Mouse (Mus musculus) layer of hippocampus, postnatal 14 days (tissue): ENCODE data around the gene Dmac2. TPM values are rescaled to one million over a fixed set of nuclear protein-coding genes. Genes with fewer than 3 reads are reported as not detected.
"Not testable (repeated sequence)": the region's sequence is repeated elsewhere in the genome, so short reads cannot be mapped to it uniquely, and the experiment has no call there.

Source experiments
- DNase-seq, 2 experiments: peaks; one replicate each; pipeline ENCODE4 v3.0.0; 2021 to 2022; ENCODE audit warnings: low spot score in 2 of 2, mixed read lengths in 1 of 2
- long read RNA-seq, 2 experiments: library from polyadenylated mRNA; stranded (forward); transcript quantifications; one replicate each; pipeline ENCODE4 v2.0.0; 2021
- total RNA-seq, 2 experiments: library from RNA; stranded (reverse); gene quantifications; 2 replicates each; pipeline ENCODE4 v1.2.3; 2021

The Dmac2 gene
- 10 to 100 TPM; 37.3 to 39.2 TPM for total RNA-seq
- long read RNA-seq, experiment 1, transcript Dmac2-201 (6 exons, 1,465 nt) = major isoform, 14 of 25 reads
- long read RNA-seq, experiment 1, partial matches to known transcripts = 2 of 25 reads
- long read RNA-seq, experiment 1, other reads (novel, unspliced or antisense) = 9 of 25 reads
- long read RNA-seq, experiment 2, transcript Dmac2-201 (6 exons, 1,465 nt) = major isoform, 27 of 35 reads
- long read RNA-seq, experiment 2, partial matches to known transcripts = 3 of 35 reads
- long read RNA-seq, experiment 2, other reads (novel, unspliced or antisense) = 5 of 35 reads

DNA sequence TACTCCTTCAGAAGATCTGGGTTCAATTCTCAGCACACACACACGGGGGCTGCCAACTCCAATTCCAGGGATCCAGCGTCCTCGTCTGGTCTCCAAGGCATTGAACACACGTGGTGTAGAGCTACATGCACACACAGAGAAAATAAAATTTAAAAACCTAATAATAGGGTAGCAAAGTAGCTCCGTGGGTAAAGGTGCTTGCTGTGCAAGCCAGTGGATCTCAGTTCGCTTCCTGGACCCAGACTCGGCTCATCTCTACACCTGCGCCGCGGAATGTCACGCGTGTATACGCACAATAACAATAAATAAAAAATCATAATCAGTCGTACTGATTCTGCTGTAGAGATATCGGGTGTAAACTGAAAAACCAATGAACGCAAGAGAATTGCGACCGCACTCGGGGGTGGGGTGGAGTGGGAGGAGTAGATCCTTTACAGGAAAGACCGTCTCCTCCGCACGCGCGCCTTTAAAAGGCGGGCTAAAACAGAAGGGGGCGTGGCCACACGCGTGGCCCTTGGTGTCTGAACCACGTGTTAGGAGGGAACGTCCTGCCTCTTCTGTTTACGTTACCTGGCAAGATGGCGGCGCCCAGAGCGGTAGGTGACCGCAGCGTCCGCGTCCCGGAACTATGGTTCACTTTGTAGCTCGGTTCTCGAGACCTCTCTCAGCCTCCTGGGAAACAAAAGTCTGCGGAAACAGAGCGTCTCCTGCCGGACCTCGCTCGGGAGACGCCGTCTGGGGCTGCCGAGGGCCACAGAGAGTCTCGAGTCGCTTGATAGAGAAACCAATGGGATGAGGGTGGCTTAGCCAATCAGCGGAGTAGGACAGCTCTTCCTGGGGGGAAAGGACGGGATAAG is at the start of gene Dmac2:
Gene Dmac2, plus strand, starts transcription at position 550 of the 857 bp plus-strand sequence.
- DNase-seq = peak; percentile 91 to 94

DNA sequence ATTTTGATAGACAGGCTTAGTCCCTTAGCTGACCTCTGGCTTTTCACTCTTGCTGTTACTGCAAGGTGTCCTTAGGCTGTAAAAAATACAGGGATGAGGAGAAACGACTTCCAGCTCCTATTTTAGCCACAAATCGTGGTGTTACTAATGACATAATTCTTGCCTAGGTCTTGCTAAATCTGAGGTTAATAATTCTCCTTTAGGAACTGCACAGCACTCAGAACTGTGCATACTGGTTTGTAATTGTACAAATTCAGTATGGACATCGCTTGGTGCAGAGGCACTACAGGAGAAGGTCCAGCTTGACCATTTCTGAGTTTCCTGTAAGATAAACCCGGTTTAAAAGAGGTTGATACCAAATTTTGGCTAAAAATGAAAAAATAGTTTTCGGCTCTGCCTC is 45.4 kb upstream of the Dmac2 start:
- DNase-seq = not testable (repeated sequence)

- DNase-seq = no peak
Measured at GRCm38 (mm10) chr7:25575105-25575504, 44.1 kb upstream of the Dmac2 start.

DNA sequence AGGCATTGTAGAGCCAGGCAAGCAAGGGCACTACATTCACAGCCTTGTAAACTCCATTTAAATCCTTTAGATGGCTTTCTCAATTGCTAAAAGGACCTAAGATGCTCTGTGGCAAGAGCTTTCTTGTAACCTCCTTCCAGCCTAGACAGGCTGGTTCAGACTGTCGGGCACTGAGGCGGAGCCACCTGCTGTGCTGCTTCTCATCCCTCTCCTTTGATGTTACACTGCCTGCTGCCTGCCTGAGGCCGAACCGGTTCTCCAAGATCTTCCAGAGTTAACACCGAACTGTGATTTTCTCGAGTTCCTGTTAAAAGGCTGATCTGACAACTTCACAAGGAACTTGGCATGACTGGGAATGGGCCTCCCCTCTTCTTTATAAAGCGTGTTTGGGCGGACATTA is 43.3 kb upstream of the Dmac2 start:
- DNase-seq = no peak

DNA sequence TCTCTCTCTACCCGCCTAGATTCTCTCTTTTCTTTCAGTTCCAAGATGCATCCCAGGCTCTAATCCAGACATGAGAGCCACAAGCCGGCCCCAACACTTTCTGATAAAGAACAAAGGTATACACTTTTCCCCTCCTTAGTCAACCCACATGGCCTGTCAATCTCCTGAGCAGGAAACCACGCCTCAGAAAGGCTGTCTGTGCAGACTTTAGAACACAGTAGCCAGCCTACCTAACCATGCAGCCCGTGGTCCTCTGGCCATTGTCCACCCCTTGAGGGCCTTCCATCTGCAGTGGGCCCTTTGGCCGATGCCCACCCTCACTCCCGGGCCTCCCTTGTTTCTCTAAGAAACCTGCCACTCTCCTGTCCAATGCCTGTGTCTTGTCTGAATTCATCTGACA is 42.9 kb upstream of the Dmac2 start:
- DNase-seq = not testable (repeated sequence)

- DNase-seq = not testable (repeated sequence)
Measured at GRCm38 (mm10) chr7:25576793-25577437, 42.3 kb upstream of the Dmac2 start.

DNA sequence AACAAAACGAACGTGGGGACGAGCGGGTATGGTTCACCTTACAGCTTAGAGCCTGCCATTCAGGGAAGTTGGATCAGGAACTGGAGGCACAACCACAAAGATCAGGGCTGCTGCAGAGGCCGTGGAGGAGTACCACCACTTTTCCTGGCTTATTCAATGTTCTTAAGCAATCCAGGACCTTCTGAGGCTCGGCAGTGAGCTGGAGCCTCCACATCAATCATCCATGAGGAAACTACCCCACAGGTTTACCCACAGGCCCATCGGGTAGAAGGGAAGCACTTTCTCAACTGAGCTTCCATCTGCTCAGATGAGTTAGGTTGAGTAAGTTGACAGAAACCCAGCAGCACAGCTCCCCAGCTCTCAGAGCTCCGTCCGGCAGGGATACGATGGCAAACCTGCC is 39.8 kb upstream of the Dmac2 start:
- DNase-seq = no peak

GRCm38 (mm10) chr7:25582301-25582810 is 36.9 kb upstream of the Dmac2 start:
- DNase-seq = no peak

DNA sequence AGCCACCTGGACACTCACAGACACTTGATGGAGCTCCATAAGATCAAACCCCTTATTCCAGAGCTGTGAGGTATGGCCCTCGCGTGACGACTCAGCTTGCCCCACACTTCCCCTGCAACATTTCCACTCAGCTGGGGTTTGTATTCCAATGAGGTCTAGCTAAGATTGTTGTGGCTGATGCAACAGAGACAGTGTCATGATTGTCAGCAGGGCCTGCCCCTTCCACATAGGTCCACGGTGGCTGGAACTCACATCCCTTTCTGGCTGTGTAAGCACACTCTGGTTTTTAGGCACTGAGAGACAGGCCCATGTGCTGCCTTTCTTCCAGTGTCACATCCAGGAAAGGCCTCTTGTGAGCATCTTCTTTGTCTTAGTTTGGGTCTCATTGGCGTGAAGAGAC is 34.6 kb upstream of the Dmac2 start:
- no peak for DNase-seq

GRCm38 (mm10) chr7:25585351-25586204 is 33.6 kb upstream of the Dmac2 start:
- DNase-seq = no peak

DNA sequence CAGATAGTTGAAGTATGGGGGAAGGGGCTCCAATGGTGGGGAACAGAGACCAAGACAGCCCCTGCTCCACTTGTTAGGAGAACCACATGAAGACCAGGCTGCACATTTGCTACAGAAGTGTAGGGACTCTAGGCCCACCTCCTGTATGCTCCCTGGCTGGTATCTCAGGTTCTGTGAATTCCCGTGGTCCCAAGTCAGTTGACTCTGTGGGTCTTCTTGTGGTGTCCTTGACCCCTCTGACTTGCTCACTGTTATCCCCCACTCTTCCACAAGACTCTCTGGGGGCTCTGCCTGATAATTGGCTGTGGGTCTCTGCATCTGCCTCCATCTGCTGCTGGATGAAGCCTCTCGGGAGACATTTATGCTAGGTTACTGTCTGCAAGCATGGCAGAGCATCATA is 28.0 kb upstream of the Dmac2 start:
- DNase-seq = no peak

DNA sequence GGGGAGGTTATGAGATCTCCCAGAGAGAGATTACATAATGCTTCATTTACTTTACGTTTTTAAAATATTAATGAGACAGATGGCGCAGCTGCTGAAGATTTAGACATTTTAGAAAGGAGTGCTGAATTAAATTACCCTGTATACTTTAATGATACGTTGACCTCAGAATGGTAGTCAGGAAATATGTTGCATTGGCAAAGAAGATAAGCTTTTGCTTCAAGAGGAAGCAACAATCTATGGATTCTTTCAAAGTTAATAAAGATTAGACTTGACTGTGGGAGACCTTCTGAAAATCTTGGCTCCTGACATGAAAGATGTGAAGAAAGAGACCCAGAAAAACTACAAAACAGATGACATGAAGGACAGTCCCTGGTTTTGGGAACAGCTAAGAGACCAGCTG is 25.4 kb upstream of the Dmac2 start:
- no peak for DNase-seq

- peak; percentile 79 to 82 for DNase-seq
Measured at GRCm38 (mm10) chr7:25599663-25600062, 19.6 kb upstream of the Dmac2 start.

GRCm38 (mm10) chr7:25600666-25601065 is 18.5 kb upstream of the Dmac2 start:
- no peak for DNase-seq

DNA sequence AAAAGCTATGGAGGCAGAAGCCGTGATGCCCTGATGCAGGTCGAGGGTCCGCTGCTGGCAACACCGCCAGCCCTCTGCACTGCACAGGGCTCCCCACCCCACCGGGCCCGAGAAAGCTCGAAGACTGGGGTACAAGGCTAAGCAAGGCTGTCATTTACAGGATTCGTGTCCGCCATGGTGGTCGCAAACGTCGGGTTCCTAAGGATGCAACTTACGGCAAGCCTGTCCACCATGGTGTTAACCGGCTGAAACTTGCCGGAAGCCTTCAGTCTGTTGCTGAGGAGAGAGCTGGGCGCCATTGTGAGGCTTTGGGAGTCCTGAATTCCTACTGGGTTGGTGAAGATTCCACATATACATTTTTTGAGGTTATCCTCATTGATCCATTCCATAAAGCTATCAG is 17.9 kb upstream of the Dmac2 start:
- no peak for DNase-seq

GRCm38 (mm10) chr7:25606625-25607063 is 12.6 kb upstream of the Dmac2 start:
- DNase-seq = no peak

- no peak for DNase-seq
Measured at GRCm38 (mm10) chr7:25607196-25607595, 12.0 kb upstream of the Dmac2 start.

- no peak for DNase-seq
Measured at GRCm38 (mm10) chr7:25610056-25610455, 9.2 kb upstream of the Dmac2 start.

DNA sequence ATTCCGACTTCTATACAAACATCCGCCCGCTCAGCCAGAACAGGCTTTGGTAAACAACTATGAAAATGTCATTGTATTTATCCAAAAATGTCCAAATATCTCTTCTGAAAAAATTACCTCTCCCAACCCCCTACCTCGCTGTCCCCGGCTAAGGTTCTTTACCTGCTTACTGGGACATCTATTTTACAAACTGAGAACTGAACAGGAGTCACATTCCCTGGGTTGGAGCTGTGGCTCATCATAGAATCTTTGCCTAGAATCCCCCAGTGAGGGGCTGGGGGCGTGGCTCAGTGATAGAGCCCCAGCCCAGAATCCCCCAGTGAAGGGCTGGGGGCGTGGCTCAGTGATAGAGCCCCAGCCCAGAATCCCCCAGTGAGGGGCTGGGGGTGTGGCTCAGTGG is 7.7 kb upstream of the Dmac2 start:
- no peak for DNase-seq

DNA sequence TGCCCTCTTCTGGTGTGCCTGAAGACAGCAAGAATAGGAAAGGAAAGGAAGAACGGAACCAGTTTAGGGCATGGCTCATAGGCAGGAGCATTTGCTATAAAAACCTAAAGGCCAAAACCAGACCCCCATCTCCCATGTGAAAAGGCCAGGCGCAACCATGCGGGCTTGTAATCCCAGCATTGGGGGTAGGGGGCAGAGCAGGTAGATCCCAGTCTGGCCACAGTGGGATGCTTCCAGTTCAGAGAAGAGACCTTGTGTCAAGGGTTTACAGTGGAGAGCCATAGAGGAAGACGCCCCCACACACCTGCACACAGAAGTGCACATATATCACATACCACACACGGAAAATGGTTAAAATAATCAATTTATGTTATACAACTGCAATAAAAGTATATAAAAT is 5.1 kb upstream of the Dmac2 start:
- DNase-seq = no peak
